Mouse (Mus musculus): Measurements from ENCODE around the gene Cnot10. TPM values are rescaled to one million over a fixed set of nuclear protein-coding genes. Genes with fewer than 3 reads are reported as not detected.
"Not testable (repeated sequence)": the region's sequence is repeated elsewhere in the genome, so short reads cannot be mapped to it uniquely, and the experiment has no call there.

Gene Cnot10
- polyA plus RNA-seq, 1 experiment, result 17.0 TPM

GRCm38 (mm10) chr9:114655356-114655755 lies 15.4 kb upstream of the Cnot10 start:
- peaks cover 2% of the 10 kb centered on the region; the same call in 1 of the 2 replicates for H3K4me1 ChIP-seq (ENCODE audit: control insufficient read depth, insufficient read depth, insufficient read length, low read length)
- H3K36me3 ChIP-seq (ENCODE audit: control insufficient read depth, insufficient read depth, low read length), result no peaks in the 10 kb centered on the region
- H3K4me3 ChIP-seq (ENCODE audit: low read depth, low read length), result no peak overlapping the region
- no peak overlapping the region for H3K27ac ChIP-seq (ENCODE audit: insufficient read depth, low read depth, low read length)
- TF ChIP-seq POLR2A (IDR thresholded peaks at IDR 0.05; ENCODE audit: low read depth, low read length), result no peak
- TF ChIP-seq CTCF (IDR thresholded peaks at IDR 0.05; ENCODE audit: extremely low read depth, insufficient read length, insufficient replicate concordance, low read depth, low read length), result no peak
- H3K27me3 ChIP-seq (ENCODE audit: control insufficient read depth, insufficient read depth, low read length), result no peaks in the 10 kb centered on the region
- 90% methylated on average over 4 of the region's 4 CpGs for WGBS

- no peaks in the 10 kb centered on the region for H3K36me3 ChIP-seq (ENCODE audit: control insufficient read depth, insufficient read depth, low read length)
- no peak overlapping the region for H3K27ac ChIP-seq (ENCODE audit: insufficient read depth, low read depth, low read length)
- no peaks in the 10 kb centered on the region for H3K27me3 ChIP-seq (ENCODE audit: control insufficient read depth, insufficient read depth, low read length)
- WGBS, result 40% methylated on average over 21 of the region's 21 CpGs
- no peak for TF ChIP-seq POLR2A (IDR thresholded peaks at IDR 0.05; ENCODE audit: low read depth, low read length)
- TF ChIP-seq CTCF (IDR thresholded peaks at IDR 0.05; ENCODE audit: extremely low read depth, insufficient read length, insufficient replicate concordance, low read depth, low read length), result no peak
- no peak overlapping the region for H3K4me3 ChIP-seq (ENCODE audit: low read depth, low read length)
- H3K4me1 ChIP-seq (ENCODE audit: control insufficient read depth, insufficient read depth, insufficient read length, low read length), result peaks cover 3% of the 10 kb centered on the region; the same call in 1 of the 2 replicates
Measured at GRCm38 (mm10) chr9:114650938-114651634, 11.1 kb upstream of the Cnot10 start.

- H3K4me1 ChIP-seq (ENCODE audit: control insufficient read depth, insufficient read depth, insufficient read length, low read length), result peaks cover 3% of the 10 kb centered on the region; the same call in 1 of the 2 replicates
- no peaks in the 10 kb centered on the region for H3K27me3 ChIP-seq (ENCODE audit: control insufficient read depth, insufficient read depth, low read length)
- H3K4me3 ChIP-seq (ENCODE audit: low read depth, low read length), result no peak overlapping the region
- no peaks in the 10 kb centered on the region for H3K36me3 ChIP-seq (ENCODE audit: control insufficient read depth, insufficient read depth, low read length)
- H3K27ac ChIP-seq (ENCODE audit: insufficient read depth, low read depth, low read length), result no peak overlapping the region
- WGBS, result 71% methylated on average over 5 of the region's 5 CpGs
- TF ChIP-seq CTCF (IDR thresholded peaks at IDR 0.05; ENCODE audit: extremely low read depth, insufficient read length, insufficient replicate concordance, low read depth, low read length), result no peak
- no peak for TF ChIP-seq POLR2A (IDR thresholded peaks at IDR 0.05; ENCODE audit: low read depth, low read length)
Measured at GRCm38 (mm10) chr9:114649371-114649770, 9.4 kb upstream of the Cnot10 start.

- not testable (repeated sequence) for H3K4me3 ChIP-seq (ENCODE audit: low read depth, low read length); H3K27ac ChIP-seq (ENCODE audit: insufficient read depth, low read depth, low read length); H3K27me3 ChIP-seq (ENCODE audit: control insufficient read depth, insufficient read depth, low read length); H3K4me1 ChIP-seq (ENCODE audit: control insufficient read depth, insufficient read depth, insufficient read length, low read length); H3K36me3 ChIP-seq (ENCODE audit: control insufficient read depth, insufficient read depth, low read length)
- TF ChIP-seq CTCF (IDR thresholded peaks at IDR 0.05; ENCODE audit: extremely low read depth, insufficient read length, insufficient replicate concordance, low read depth, low read length), result 0 out of 2 replicates have a peak, but pooled peaks have one; percentile 8
- WGBS, result 35% methylated on average over 9 of the region's 9 CpGs
Measured at GRCm38 (mm10) chr9:114648472-114648871, 8.5 kb upstream of the Cnot10 start.

GRCm38 (mm10) chr9:114647506-114648432 lies 7.8 kb upstream of the Cnot10 start:
- no peak for TF ChIP-seq CTCF (IDR thresholded peaks at IDR 0.05; ENCODE audit: extremely low read depth, insufficient read length, insufficient replicate concordance, low read depth, low read length)
- no peak for TF ChIP-seq POLR2A (IDR thresholded peaks at IDR 0.05; ENCODE audit: low read depth, low read length)
- WGBS, result 82% methylated on average over 28 of the region's 28 CpGs
- Histone ChIP-seq H3K27ac (ENCODE audit: insufficient read depth, low read depth, low read length) (no peak overlapping the region), H3K4me1 (ENCODE audit: control insufficient read depth, insufficient read depth, insufficient read length, low read length) (peaks cover 3% of the 10 kb centered on the region; the same call in 1 of the 2 replicates), H3K4me3 (ENCODE audit: low read depth, low read length) (no peak overlapping the region), H3K36me3 (ENCODE audit: control insufficient read depth, insufficient read depth, low read length) (no peaks in the 10 kb centered on the region), H3K27me3 (ENCODE audit: control insufficient read depth, insufficient read depth, low read length) (no peaks in the 10 kb centered on the region)

- no peak for TF ChIP-seq POLR2A (IDR thresholded peaks at IDR 0.05; ENCODE audit: low read depth, low read length)
- TF ChIP-seq CTCF (IDR thresholded peaks at IDR 0.05; ENCODE audit: extremely low read depth, insufficient read length, insufficient replicate concordance, low read depth, low read length), result no peak
- H3K27me3 ChIP-seq (ENCODE audit: control insufficient read depth, insufficient read depth, low read length), result no peaks in the 10 kb centered on the region
- H3K36me3 ChIP-seq (ENCODE audit: control insufficient read depth, insufficient read depth, low read length), result no peaks in the 10 kb centered on the region
- 37% methylated on average over 12 of the region's 12 CpGs for WGBS
- peak overlapping the region; percentile 49 for H3K4me3 ChIP-seq (ENCODE audit: low read depth, low read length)
- H3K4me1 ChIP-seq (ENCODE audit: control insufficient read depth, insufficient read depth, insufficient read length, low read length), result peaks cover 3% of the 10 kb centered on the region; the same call in 1 of the 2 replicates
- H3K27ac ChIP-seq (ENCODE audit: insufficient read depth, low read depth, low read length), result peak overlapping the region; percentile 94
Measured at GRCm38 (mm10) chr9:114646556-114647505, 6.8 kb upstream of the Cnot10 start.
